Mouse (Mus musculus): ENCODE data around the gene Lrig2. TPM values are rescaled to one million over a fixed set of nuclear protein-coding genes. Genes with fewer than 3 reads are reported as not detected.
"Not testable (repeated sequence)": the region's sequence is repeated elsewhere in the genome, so short reads cannot be mapped to it uniquely, and the experiment has no call there.

Lrig2 gene
- polyA plus RNA-seq, 1 experiment, result 18.9 TPM

GRCm38 (mm10) chr3:104441435-104441834, 70.3 kb downstream of the Lrig2 start:
- Histone ChIP-seq H3K27ac (ENCODE audit: insufficient read depth, low read length) (no peak overlapping the region), H3K4me1 (ENCODE audit: control insufficient read depth, insufficient read depth, low read length) (no peaks in the 10 kb centered on the region; the same call in 1 of the 2 replicates), H3K4me3 (ENCODE audit: insufficient read depth, low read length) (0 out of 2 replicates have a peak overlapping the region, but pooled peaks have one; percentile 5)
- no peak for TF ChIP-seq POLR2A (IDR thresholded peaks at IDR 0.05; ENCODE audit: extremely low read depth, insufficient read depth, low read length)
- no peak for TF ChIP-seq CTCF (IDR thresholded peaks at IDR 0.05; ENCODE audit: extremely low read depth, insufficient read depth, low read length)

DNA sequence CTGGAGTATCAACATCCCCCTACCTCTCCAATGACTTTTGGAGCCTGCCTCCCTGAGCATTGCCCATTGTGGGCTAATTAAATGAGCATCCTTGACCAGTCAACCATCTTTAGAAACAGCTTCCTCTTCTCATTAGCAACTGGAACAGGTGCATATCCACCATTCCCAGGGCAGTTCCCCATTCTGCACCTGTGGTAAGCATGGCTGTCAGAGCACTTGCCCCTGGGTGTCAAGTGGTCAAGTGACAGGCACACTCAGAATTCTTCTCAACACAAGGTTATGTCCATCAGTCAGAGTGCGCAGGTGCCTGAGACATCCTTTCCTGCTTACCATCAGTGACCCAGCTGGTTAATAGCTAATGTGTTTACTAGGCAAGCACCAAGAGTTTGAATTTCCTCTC, 72.9 kb downstream of the Lrig2 start:
- H3K4me3 ChIP-seq (ENCODE audit: insufficient read depth, low read length), result no peak overlapping the region
- H3K27ac ChIP-seq (ENCODE audit: insufficient read depth, low read length), result no peak overlapping the region
- no peak for TF ChIP-seq CTCF (IDR thresholded peaks at IDR 0.05; ENCODE audit: extremely low read depth, insufficient read depth, low read length)
- TF ChIP-seq POLR2A (IDR thresholded peaks at IDR 0.05; ENCODE audit: extremely low read depth, insufficient read depth, low read length), result no peak
- H3K4me1 ChIP-seq (ENCODE audit: control insufficient read depth, insufficient read depth, low read length), result no peaks in the 10 kb centered on the region

DNA sequence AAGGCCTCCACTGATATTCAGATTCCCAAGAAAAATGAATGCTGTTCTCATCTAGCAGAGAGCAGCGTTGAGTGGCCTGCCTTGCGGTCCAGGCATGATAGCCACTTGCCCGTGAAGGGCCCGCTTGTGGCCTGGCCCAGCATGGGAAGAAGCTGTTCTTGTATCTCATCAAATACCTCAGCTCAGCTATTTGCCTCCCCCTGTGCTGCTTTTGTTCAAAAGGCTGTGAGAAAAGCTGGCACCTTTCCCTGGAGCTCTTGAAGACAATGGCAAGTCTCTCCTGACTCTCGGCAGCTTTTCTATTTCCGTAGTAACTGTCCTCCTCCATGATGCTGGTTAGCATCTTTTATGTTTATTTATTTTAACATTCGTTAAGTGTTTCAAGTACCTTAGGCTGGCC, 74.1 kb downstream of the Lrig2 start:
- Histone ChIP-seq H3K27ac (ENCODE audit: insufficient read depth, low read length) (no peak overlapping the region), H3K4me1 (ENCODE audit: control insufficient read depth, insufficient read depth, low read length) (no peaks in the 10 kb centered on the region), H3K4me3 (ENCODE audit: insufficient read depth, low read length) (no peak overlapping the region)
- TF ChIP-seq POLR2A (IDR thresholded peaks at IDR 0.05; ENCODE audit: extremely low read depth, insufficient read depth, low read length), result no peak
- TF ChIP-seq CTCF (IDR thresholded peaks at IDR 0.05; ENCODE audit: extremely low read depth, insufficient read depth, low read length), result no peak

GRCm38 (mm10) chr3:104435947-104436346, 75.8 kb downstream of the Lrig2 start:
- H3K4me1 ChIP-seq (ENCODE audit: control insufficient read depth, insufficient read depth, low read length), result 0 out of 2 replicates have a peak, but pooled peaks cover 3% of the 10 kb centered on the region
- no peak for TF ChIP-seq CTCF (IDR thresholded peaks at IDR 0.05; ENCODE audit: extremely low read depth, insufficient read depth, low read length)
- TF ChIP-seq POLR2A (IDR thresholded peaks at IDR 0.05; ENCODE audit: extremely low read depth, insufficient read depth, low read length), result no peak
- no peak overlapping the region for H3K4me3 ChIP-seq (ENCODE audit: insufficient read depth, low read length)
- H3K27ac ChIP-seq (ENCODE audit: insufficient read depth, low read length), result no peak overlapping the region

DNA sequence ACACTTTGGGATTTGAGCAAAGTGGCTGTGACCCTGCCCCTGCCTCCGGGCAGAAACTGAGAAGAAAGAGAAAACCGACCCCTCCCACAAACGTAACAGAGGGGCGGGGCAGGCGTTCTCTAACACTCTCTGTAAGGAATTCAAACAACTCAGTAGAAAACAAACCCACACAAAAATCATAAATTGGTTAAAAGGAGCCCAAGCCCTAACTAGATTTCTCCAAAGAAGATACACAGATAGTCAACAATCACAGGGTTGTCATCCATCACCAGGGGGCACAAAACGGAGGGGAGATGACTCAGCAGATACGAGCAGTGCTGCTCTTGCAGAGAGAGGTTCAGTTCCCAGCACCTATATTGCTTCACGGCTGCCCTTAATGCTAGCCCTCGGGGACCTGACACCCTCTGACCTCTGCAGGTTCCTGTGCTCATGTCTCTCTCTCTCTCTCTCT, 77.4 kb downstream of the Lrig2 start:
- no peak for TF ChIP-seq POLR2A (IDR thresholded peaks at IDR 0.05; ENCODE audit: extremely low read depth, insufficient read depth, low read length)
- TF ChIP-seq CTCF (IDR thresholded peaks at IDR 0.05; ENCODE audit: extremely low read depth, insufficient read depth, low read length), result no peak
- 0 out of 2 replicates have a peak, but pooled peaks cover 3% of the 10 kb centered on the region for H3K4me1 ChIP-seq (ENCODE audit: control insufficient read depth, insufficient read depth, low read length)
- no peak overlapping the region for H3K4me3 ChIP-seq (ENCODE audit: insufficient read depth, low read length)
- no peak overlapping the region for H3K27ac ChIP-seq (ENCODE audit: insufficient read depth, low read length)

- no peak overlapping the region for H3K4me3 ChIP-seq (ENCODE audit: insufficient read depth, low read length)
- H3K4me1 ChIP-seq (ENCODE audit: control insufficient read depth, insufficient read depth, low read length), result 0 out of 2 replicates have a peak, but pooled peaks cover 3% of the 10 kb centered on the region
- no peak for TF ChIP-seq CTCF (IDR thresholded peaks at IDR 0.05; ENCODE audit: extremely low read depth, insufficient read depth, low read length)
- no peak for TF ChIP-seq POLR2A (IDR thresholded peaks at IDR 0.05; ENCODE audit: extremely low read depth, insufficient read depth, low read length)
- no peak overlapping the region for H3K27ac ChIP-seq (ENCODE audit: insufficient read depth, low read length)
Measured at GRCm38 (mm10) chr3:104432651-104433050, 79.1 kb downstream of the Lrig2 start.

DNA sequence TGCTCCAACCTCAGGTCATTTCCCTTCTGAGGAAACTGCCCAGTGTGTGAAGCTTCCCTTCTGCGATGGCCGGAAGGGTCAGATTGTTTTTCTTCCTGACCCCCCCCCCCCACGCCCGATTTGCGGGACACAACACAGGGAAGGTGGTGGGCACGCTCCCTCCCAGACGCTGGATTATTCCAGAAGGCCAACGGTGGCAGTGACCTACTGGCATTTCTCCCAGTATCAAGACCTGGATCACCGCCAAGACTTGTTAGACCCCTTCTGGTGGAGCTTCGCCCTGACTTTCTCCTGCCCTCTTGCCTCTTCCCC, 79.9 kb downstream of the Lrig2 start:
- Histone ChIP-seq H3K27ac (ENCODE audit: insufficient read depth, low read length) (no peak overlapping the region; the same call in 1 of the 2 replicates), H3K4me1 (ENCODE audit: control insufficient read depth, insufficient read depth, low read length) (0 out of 2 replicates have a peak, but pooled peaks cover 3% of the 10 kb centered on the region), H3K4me3 (ENCODE audit: insufficient read depth, low read length) (no peak overlapping the region)
- no peak for TF ChIP-seq CTCF (IDR thresholded peaks at IDR 0.05; ENCODE audit: extremely low read depth, insufficient read depth, low read length)
- no peak for TF ChIP-seq POLR2A (IDR thresholded peaks at IDR 0.05; ENCODE audit: extremely low read depth, insufficient read depth, low read length)

DNA sequence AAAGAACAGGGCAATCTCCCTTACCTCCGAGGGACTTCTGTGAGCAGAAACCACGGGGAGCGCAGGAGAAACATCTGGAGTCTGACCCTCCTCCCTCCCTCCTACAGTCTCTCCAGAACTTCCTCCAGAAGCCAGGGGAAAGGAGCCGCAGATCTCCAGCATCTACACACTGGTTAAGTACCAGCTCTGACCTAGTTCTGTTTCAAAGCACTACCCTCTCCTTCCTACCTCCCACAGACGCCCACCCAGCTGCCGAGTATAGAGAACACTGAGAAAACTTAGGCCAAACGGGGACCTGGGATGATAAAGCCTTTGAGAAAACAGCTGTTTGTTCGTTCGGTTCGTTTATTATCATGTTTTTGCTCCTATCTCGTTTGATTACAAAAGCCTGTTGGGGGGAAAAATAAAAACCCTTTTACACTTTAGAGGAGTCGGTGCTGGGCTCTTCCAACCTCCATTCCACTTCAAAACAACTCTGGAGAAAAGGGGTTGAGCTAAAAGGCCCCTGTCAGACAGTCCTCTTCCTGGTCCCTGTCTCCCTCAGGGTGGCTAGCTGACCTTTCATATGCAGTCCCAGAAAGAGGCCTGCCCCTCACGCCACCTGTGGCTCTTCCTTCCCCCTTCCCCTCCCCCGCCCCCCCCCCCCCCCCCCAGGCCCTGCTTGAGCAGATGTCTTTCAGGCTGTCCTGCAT, 80.4 kb downstream of the Lrig2 start:
- TF ChIP-seq CTCF (IDR thresholded peaks at IDR 0.05; ENCODE audit: extremely low read depth, insufficient read depth, low read length) (no peak), POLR2A (IDR thresholded peaks at IDR 0.05; ENCODE audit: extremely low read depth, insufficient read depth, low read length) (no peak)
- Histone ChIP-seq H3K27ac (ENCODE audit: insufficient read depth, low read length) (peak overlapping the region; percentile 12; the same call in 1 of the 2 replicates), H3K4me3 (ENCODE audit: insufficient read depth, low read length) (no peak overlapping the region), H3K4me1 (ENCODE audit: control insufficient read depth, insufficient read depth, low read length) (0 out of 2 replicates have a peak, but pooled peaks cover 3% of the 10 kb centered on the region)

DNA sequence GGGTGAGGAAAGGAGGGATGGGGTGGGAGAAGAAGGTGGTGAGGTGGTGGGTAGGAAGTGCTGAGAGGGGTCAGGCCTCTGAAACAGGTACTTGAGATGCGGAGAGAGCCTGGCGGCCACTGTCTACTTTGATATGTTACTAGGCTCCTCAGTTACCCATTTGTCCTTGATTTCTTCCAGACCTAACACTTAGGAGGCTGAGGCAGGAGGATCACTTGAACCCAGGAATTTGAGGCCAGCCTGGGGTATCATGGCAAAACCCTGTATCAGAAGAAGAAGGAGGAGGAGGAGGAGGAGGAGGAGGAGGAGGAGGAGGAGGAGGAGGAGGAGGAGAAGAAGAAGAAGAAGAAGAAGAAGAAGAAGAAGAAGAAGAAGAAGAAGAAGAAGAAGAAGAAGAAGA, 84.4 kb downstream of the Lrig2 start:
- H3K4me3 ChIP-seq (ENCODE audit: insufficient read depth, low read length), result not testable (repeated sequence)

DNA sequence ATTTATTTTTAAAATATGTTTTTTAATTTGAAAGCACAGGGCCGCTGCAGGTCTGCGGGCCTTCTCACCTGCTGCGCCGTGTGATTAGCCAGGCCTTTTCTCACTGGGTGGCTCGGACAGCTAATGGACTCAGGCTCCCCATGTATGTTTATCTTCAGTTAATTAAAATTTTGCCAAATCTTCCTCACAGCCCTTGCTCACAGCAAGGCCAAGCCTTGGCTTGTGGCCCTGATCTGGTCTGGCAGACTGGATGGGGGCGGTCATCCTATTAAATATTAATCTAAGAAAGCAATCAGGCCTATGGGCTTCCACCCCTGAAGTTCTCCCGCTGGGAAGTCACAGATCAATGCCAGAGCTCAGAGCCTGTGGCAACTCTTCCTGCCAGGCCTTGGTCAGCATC, 87.4 kb downstream of the Lrig2 start:
- H3K27ac ChIP-seq (ENCODE audit: insufficient read depth, low read length), result no peak overlapping the region
- no peak for TF ChIP-seq CTCF (IDR thresholded peaks at IDR 0.05; ENCODE audit: extremely low read depth, insufficient read depth, low read length)
- no peak for TF ChIP-seq POLR2A (IDR thresholded peaks at IDR 0.05; ENCODE audit: extremely low read depth, insufficient read depth, low read length)
- H3K4me3 ChIP-seq (ENCODE audit: insufficient read depth, low read length), result no peak overlapping the region
- no peaks in the 10 kb centered on the region for H3K4me1 ChIP-seq (ENCODE audit: control insufficient read depth, insufficient read depth, low read length)

More for the DNA sequence above, 84.4 kb downstream of the Lrig2 start:
- not testable (repeated sequence) for H3K27ac ChIP-seq (ENCODE audit: insufficient read depth, low read length); H3K4me1 ChIP-seq (ENCODE audit: control insufficient read depth, insufficient read depth, low read length)

Data from cortical plate, adult 2 months (tissue).